Mouse (Mus musculus): Measurements from ENCODE around the gene Tgm7. TPM values are rescaled to one million over a fixed set of nuclear protein-coding genes. Genes with fewer than 3 reads are reported as not detected.

Gene Tgm7
- polyA plus RNA-seq, 1 experiment from 2014 or later: not detected

DNA sequence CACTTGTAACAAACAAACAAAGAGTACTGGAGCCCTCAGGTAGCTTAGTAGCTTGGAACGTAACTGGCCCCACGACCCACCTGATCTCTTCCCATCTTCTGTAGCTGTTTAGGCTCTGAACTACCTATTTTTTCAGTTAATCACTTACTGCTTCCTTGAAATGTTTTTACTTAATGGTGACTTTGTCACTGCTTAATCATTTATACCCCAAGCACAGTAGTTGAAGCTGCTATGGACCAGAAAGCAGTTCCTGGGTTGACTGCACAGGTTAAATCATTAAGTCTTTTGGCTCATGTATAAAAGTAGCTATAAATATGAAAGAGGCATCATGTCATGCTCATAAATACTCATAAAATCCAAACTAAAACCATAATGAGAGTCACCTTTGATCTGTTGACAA is 5.8 kb upstream of the Tgm7 start:
- no peak overlapping the region for H3K4me3 ChIP-seq (ENCODE audit: inconsistent target)
- no peak overlapping the region for H3K27ac ChIP-seq

DNA sequence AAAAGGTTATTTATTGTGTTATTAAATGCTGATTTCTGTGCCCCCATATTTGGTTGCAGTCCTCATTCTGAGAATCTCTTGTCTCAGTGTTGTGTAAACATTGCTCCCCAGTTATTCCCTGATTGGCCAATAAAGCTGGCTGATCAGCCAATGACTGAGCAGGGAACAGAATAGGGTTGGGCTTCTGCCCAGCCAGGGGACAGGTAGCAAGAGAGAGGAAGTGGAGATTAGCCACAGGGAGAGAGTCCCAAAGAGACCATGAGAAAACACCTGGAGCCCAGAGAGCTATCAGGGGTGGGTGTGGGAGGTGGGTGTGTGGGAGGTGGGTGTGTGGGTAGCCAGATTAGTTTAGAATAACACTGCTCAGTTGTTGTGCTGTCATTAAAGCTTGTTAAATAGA is 3.7 kb downstream of the Tgm7 start:
- Histone ChIP-seq H3K79me2 (ENCODE audit: inconsistent target) (no peaks in the 10 kb centered on the region), H3K27ac (no peak overlapping the region), H3K36me3 (ENCODE audit: inconsistent target) (no peaks in the 10 kb centered on the region), H3K4me3 (ENCODE audit: inconsistent target) (no peak overlapping the region)

More for the DNA sequence above, 5.8 kb upstream of the Tgm7 start:
- H3K36me3 ChIP-seq (ENCODE audit: inconsistent target): no peaks in the 10 kb centered on the region
- WGBS (ENCODE audit: missing documents): 100% methylated on average over 2 of the region's 2 CpGs
- no peaks in the 10 kb centered on the region for H3K79me2 ChIP-seq (ENCODE audit: inconsistent target)

DNA sequence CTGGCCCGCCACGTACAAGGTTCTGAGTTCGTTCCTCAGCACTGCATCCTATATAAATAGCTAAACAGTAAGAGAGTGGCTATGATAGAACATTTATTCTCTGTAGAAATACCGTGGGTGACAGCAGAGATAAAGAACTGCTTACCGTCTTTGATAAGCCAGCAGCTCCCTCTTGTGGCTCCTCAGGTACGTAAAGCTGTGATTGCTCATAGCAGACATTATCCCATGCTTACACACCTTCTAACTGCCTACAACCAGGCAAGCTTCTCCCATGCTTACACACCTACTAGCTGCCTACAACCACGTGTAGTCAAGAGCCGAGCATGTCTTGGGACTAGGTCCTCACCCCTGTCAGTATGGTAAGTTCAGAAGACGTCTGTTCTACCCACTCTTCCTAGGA is 7.5 kb downstream of the Tgm7 start:
- WGBS (ENCODE audit: missing documents): 22% methylated on average over 9 of the region's 9 CpGs
- Histone ChIP-seq H3K27ac (no peak overlapping the region), H3K36me3 (ENCODE audit: inconsistent target) (no peaks in the 10 kb centered on the region), H3K79me2 (ENCODE audit: inconsistent target) (no peaks in the 10 kb centered on the region), H3K4me3 (ENCODE audit: inconsistent target) (no peak overlapping the region)

DNA sequence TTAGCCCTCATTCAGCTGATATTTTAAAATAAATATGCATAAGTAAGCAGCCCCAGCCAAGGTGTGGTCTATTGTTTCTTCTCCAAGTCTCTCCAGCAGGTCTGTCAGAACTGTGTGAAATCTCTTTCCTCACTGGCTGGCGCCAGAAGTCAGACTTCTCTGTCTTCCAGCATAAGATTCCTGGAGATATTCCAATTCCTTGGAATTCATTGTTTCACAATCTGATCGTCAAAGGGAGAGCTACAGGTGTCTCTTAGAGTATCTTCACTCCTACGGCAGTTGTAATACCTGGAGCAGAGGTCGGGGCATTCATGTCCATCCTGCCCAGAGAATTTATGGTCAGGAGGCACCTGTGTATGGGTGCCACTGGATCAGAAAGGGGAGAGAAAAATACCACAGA is 19.8 kb downstream of the Tgm7 start:
- Histone ChIP-seq H3K4me3 (ENCODE audit: inconsistent target) (no peak overlapping the region), H3K79me2 (ENCODE audit: inconsistent target) (no peaks in the 10 kb centered on the region), H3K27ac (no peak overlapping the region), H3K36me3 (ENCODE audit: inconsistent target) (no peaks in the 10 kb centered on the region)
- 94% methylated on average over 4 of the region's 4 CpGs for WGBS (ENCODE audit: missing documents)

DNA sequence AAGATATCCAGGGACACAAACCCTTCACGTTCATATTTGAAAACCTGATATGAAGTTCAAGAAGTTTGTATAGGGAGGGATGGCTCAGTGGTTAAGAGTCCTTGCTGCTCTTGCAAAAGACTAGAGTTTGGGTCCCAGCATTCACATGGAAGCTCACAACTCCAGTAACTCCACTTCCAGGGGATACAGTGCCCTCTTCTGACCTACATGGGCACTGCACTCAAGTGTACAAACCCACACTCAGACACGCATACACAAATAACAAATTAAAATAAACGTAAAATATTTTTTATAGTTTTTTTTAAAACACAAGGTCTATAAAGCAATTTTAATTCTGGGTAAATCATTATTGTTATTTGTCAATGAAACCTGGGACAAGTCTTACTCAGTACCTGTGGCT is 21.1 kb downstream of the Tgm7 start:
- no peak overlapping the region for H3K4me3 ChIP-seq (ENCODE audit: inconsistent target)
- no peak overlapping the region for H3K27ac ChIP-seq
- no peaks in the 10 kb centered on the region for H3K36me3 ChIP-seq (ENCODE audit: inconsistent target)
- 97% methylated on average over 2 of the region's 3 CpGs for WGBS (ENCODE audit: missing documents)
- H3K79me2 ChIP-seq (ENCODE audit: inconsistent target): no peaks in the 10 kb centered on the region

DNA sequence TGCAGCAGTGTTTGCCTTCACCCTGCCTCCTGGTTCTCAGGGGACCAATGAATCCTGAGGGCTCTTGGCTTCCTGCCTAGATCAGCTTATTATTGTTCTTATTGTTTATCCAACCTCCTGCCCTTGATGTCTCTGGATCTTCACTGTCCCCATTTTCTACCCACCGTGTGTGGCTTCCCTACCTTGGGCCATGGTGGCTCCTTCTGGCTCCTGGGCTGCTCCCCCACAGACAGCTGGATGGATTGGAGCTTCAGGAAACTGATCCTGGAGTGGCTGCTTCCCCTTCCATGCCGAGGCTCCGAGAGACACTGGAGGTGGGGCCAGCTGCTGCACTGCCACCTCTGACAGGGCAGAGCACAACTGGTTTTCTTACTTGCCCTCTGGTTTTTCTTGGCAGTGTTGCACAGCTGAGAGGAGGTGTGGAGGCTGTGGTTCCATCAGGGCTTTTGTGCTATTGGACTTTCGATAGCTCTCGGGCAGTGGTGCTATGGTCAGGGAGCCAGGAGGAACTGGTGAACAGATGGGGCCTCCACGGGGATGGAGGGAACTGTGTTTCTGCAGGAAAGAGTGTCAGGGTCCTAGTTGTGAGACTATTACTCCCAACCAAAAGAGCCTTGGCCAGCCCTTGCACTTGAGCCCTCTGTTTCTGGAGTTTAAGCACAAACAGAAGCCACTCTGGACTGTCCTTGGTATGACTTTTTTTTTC is 24.0 kb downstream of the Tgm7 start, which contains the start of gene Tgm5:
Gene Tgm5 (minus strand): TSS at position 362 of the 706 bp plus-strand sequence.
- Histone ChIP-seq H3K27ac (no peak within 1 kb of the TSS), H3K36me3 (ENCODE audit: inconsistent target) (no peaks in the 10 kb centered on the region), H3K4me3 (ENCODE audit: inconsistent target) (no peak within 1 kb of the TSS), H3K79me2 (ENCODE audit: inconsistent target) (no peaks in the 10 kb centered on the region)
- WGBS (ENCODE audit: missing documents): 23% methylated on average over 6 of the region's 6 CpGs

DNA sequence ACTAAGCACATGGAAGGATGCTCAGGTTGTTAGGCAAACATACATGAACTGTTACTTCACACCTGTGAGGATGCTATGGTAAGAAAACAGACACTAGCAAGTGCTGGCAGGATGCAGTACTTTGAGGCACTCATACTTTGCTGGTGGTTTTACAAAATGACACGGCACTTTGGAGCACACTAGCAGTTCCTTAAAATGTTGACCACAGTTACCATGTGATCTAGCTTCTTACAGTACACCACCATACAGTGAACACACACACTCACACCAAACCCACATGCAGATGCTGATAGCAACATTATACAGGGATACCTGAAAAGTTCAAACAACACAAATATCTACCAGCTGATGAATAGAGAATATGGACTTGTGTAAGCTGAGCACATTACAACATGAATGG is 27.0 kb downstream of the Tgm7 start:
- Histone ChIP-seq H3K36me3 (ENCODE audit: inconsistent target) (no peaks in the 10 kb centered on the region), H3K79me2 (ENCODE audit: inconsistent target) (no peaks in the 10 kb centered on the region), H3K27ac (no peak overlapping the region), H3K4me3 (ENCODE audit: inconsistent target) (no peak overlapping the region)
- 0% methylated on average over 1 of the region's 1 CpGs for WGBS (ENCODE audit: missing documents)

DNA sequence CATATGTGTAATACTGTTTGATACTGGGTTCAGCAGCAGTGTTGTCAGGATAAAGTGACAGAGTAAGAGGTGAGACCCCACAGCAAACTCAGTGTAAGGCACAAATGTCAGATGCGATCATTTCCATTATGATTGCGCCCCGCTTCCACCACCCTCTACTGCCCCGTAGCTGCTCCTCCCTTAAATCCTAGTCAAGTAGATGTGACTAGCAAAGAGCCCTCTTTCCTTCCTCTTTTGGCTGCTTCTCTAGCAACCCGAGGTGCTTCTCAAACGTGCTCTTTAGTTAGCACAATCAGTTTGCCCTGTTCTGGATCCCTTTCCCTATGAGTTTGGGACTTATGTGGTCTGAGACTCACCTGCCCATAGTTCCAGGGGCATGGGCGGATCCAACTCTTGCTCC is 34.8 kb downstream of the Tgm7 start:
- 18% methylated on average over 7 of the region's 7 CpGs for WGBS (ENCODE audit: missing documents)
- no peaks in the 10 kb centered on the region for H3K79me2 ChIP-seq (ENCODE audit: inconsistent target)
- H3K36me3 ChIP-seq (ENCODE audit: inconsistent target): no peaks in the 10 kb centered on the region
- H3K4me3 ChIP-seq (ENCODE audit: inconsistent target): no peak overlapping the region
- H3K27ac ChIP-seq: no peak overlapping the region

DNA sequence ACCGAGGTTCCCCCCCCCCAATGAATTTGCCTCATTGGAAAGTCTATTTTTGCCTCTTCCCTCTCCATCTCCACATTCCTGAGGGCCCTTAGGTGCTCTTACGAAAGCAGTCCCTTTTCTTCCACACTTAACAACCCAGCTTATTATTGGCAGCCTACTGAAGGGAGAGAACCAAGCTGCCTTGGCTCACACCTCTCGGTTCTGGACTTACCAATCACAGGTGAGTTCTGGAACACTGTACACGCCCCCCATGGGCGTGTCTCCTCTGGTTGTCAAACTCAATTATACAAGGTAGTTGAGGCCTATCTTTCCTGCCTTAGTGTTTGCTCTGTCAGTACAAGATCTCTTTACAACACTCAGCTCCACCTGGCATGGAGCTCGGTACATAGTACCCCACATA is 37.7 kb downstream of the Tgm7 start:
- no peaks in the 10 kb centered on the region for H3K36me3 ChIP-seq (ENCODE audit: inconsistent target)
- no peak overlapping the region for H3K27ac ChIP-seq
- no peak overlapping the region for H3K4me3 ChIP-seq (ENCODE audit: inconsistent target)
- 94% methylated on average over 6 of the region's 6 CpGs for WGBS (ENCODE audit: missing documents)
- no peaks in the 10 kb centered on the region for H3K79me2 ChIP-seq (ENCODE audit: inconsistent target)

DNA sequence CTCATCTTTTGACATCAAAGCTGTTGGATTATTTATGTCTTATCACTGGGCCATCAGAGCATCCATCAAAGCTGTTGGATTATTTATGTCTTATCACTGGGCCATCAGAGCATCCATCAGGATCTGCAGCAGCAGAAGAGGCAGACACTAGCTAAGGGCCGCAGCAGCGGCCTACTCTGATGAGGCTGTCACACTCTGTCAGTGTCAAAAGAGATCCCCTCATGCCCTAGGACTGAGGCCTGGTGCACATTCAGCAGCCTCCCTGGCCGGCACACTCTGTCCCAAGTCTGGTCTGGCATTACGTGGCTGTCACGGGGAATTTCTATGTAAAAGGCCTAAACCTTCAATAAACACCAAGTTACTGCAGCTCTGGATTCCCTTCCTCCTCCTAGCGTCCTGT is 40.1 kb downstream of the Tgm7 start:
- H3K79me2 ChIP-seq (ENCODE audit: inconsistent target): no peaks in the 10 kb centered on the region
- no peak overlapping the region for H3K4me3 ChIP-seq (ENCODE audit: inconsistent target)
- H3K27ac ChIP-seq: no peak overlapping the region
- H3K36me3 ChIP-seq (ENCODE audit: inconsistent target): no peaks in the 10 kb centered on the region
- WGBS (ENCODE audit: missing documents): 94% methylated on average over 6 of the region's 6 CpGs

DNA sequence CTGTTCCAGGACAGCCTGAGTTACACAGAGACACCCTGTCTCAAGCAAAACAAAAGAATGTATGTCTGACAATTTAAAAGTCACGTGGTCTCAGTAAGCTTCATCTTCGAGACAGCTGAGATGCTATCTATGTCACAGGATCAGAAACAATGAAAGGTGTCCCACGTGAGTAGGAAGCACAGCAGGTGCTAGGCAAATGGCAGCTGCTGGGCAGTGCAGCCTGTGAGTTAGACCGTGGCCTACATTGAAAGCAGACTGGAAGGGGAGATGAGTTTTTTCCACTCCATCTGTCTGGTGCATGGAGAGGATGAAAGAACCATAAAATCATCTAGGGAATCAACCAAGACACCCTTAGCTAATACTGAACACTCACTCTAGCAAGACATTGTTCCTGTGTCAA is 42.5 kb downstream of the Tgm7 start:
- 79% methylated on average over 4 of the region's 4 CpGs for WGBS (ENCODE audit: missing documents)
- Histone ChIP-seq H3K36me3 (ENCODE audit: inconsistent target) (no peaks in the 10 kb centered on the region), H3K79me2 (ENCODE audit: inconsistent target) (no peaks in the 10 kb centered on the region), H3K27ac (no peak overlapping the region), H3K4me3 (ENCODE audit: inconsistent target) (no peak overlapping the region)

DNA sequence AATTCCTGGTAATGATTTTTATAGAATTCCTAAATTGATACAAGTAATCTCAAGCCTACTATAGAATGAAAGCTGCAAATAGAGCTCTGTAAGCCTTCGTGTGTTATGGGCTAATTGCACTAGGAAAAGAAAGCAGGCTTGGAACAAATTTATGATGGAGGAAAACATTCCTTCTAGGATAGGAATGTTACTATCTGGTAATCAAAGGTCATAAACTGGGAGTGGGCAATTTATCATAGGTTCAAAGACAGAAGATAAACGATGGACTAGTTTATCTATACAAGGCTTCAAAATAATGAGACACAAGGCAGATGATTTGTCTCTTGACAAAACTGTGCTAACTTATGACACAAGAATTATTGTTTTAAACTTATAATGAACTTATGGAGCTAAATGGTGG is 48.3 kb downstream of the Tgm7 start:
- 94% methylated on average over 2 of the region's 2 CpGs for WGBS (ENCODE audit: missing documents)
- H3K79me2 ChIP-seq (ENCODE audit: inconsistent target): no peaks in the 10 kb centered on the region
- no peak overlapping the region for H3K4me3 ChIP-seq (ENCODE audit: inconsistent target)

DNA sequence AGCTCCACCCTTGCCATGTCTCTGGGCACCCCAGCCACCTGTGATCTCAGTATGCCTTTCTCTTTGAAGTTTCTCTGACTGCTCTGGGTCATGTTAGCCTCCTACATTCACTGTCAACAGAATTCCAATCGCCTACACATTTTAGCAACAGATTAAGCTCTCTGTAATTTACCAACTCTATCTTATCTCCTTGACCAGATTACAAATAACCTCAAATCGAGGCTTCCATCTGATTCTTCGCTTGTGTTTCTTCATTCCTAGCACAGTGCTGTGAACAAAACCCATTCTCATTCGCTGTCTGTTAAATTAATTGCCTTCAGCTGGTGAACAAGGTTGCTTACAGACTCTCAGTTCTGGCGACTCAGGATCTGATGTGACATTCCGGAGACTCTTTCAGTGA is 51.6 kb downstream of the Tgm7 start:
- no peaks in the 10 kb centered on the region for H3K79me2 ChIP-seq (ENCODE audit: inconsistent target)
- no peaks in the 10 kb centered on the region for H3K36me3 ChIP-seq (ENCODE audit: inconsistent target)
- no peak overlapping the region for H3K4me3 ChIP-seq (ENCODE audit: inconsistent target)
- H3K27ac ChIP-seq: no peak overlapping the region
- 82% methylated on average over 6 of the region's 6 CpGs for WGBS (ENCODE audit: missing documents)

More for the DNA sequence above, 48.3 kb downstream of the Tgm7 start:
- no peak overlapping the region for H3K27ac ChIP-seq
- H3K36me3 ChIP-seq (ENCODE audit: inconsistent target): no peaks in the 10 kb centered on the region

DNA sequence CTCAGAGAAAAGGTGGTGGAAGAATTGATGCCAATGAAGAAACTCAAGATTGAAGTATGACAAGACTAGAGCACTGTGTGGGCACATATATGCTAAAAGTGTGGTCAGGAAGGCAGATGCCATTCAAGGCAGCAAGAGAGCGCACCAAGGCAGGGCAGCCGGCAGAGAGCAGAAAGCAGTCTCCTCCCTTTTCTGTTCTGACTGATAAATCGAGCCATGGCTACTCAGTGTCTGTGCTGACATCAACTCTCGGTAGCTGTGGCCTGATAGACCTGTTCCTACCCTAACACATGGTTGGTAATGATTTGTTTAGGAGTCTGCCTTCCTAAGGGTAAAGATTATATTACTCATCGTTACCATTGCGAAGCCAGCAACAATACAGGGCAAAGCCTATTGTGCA is 53.7 kb downstream of the Tgm7 start:
- H3K27ac ChIP-seq: no peak overlapping the region
- 88% methylated on average over 6 of the region's 6 CpGs for WGBS (ENCODE audit: missing documents)
- H3K79me2 ChIP-seq (ENCODE audit: inconsistent target): no peaks in the 10 kb centered on the region
- no peak overlapping the region for H3K4me3 ChIP-seq (ENCODE audit: inconsistent target)
- H3K36me3 ChIP-seq (ENCODE audit: inconsistent target): no peaks in the 10 kb centered on the region

DNA sequence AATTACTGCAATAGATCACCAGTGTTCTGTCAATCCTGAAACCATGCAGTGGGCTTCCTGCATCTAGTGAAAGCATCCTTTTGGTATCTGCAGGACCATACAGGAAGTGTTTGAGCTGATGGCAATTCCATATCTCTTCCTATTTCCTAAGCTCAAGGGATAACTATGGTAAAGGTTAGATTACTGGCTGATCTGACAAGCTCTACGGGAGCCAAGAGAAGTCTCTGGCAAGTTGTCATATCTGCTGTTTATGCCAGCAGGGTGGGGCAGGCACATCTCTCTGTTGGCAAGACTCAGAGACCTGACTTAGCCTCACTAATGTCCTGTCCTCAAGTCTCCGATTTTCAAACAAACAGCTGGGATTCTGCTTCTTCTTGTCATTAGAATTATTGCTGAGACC is 55.5 kb downstream of the Tgm7 start:
- Histone ChIP-seq H3K27ac (no peak overlapping the region), H3K4me3 (ENCODE audit: inconsistent target) (no peak overlapping the region), H3K36me3 (ENCODE audit: inconsistent target) (no peaks in the 10 kb centered on the region), H3K79me2 (ENCODE audit: inconsistent target) (no peaks in the 10 kb centered on the region)
- 73% methylated on average over 2 of the region's 2 CpGs for WGBS (ENCODE audit: missing documents)

DNA sequence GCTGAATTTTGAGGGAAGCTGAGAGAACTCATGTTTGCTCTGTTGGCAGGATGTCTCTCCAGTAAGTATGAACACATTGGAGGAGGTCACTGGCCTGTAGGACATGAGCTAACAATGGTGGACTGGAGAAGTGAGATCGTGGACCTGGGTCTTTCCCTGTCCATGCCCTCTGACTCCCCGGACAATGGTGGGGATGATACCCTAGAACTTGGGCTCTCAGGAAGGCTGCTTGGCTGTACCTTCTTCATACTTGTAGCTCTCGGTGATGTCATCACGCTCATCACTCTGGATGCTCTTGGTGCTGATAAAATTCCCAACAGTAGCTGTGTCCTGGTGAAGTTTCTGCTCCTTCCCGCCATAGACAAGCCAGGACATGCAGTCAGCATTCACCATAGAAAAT is 57.4 kb downstream of the Tgm7 start:
- Histone ChIP-seq H3K27ac (no peak overlapping the region), H3K36me3 (ENCODE audit: inconsistent target) (no peaks in the 10 kb centered on the region), H3K79me2 (ENCODE audit: inconsistent target) (no peaks in the 10 kb centered on the region), H3K4me3 (ENCODE audit: inconsistent target) (no peak overlapping the region)
- WGBS (ENCODE audit: missing documents): 100% methylated on average over 4 of the region's 5 CpGs
